Mouse (Mus musculus) kidney, postnatal 10 days (tissue): Measurements from ENCODE around the gene Lilra5.
"Not testable (repeated sequence)": the region's sequence is repeated elsewhere in the genome, so short reads cannot be mapped to it uniquely, and the experiment has no call there.

Experiments used
- DNase-seq: peaks from one replicate; pipeline ENCODE4 v3.0.0; 2021; ENCODE audit warnings: mixed read lengths

Gene Lilra5

DNA sequence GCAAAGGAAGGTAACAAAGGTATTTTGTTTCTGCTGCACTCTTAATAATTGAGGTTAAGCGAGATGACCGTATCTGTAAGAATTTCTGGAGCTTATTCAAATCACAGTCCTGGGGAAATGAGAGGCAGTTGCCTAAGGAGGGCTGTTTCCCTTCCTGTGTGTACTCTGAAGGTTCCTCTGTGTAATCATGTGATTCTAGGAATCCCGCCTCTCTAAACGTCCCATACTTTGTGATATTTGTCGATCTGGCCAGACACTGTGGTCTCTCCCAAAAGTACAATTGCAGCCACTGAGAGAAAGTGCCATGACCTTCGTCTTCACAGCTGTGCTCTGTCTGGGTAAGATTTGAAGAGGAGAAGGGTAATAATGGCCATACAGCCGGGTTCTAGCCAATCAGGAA is at the start of gene Lilra5:
Gene Lilra5, plus strand, starts transcription at position 301 of the 400 bp plus-strand sequence.
- no peak for DNase-seq

DNA sequence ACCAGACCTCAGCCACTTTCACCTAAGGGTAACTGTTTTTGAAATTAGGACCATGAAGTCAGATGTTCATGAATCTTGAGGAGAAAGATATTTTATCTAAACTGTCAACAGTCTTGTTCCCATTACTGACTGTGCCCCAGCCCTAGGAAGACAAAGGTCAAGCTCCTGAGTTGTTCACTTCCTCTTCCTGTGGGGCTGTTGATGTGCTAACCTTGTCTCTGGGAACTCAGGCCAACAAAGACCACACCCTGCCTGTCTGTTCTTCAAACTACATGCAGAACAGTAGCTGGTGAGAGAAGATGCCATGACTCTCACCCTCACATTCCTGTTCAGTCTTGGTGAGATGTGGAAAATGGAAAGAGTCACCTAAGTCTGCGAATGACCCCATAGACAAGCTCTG is 30.4 kb upstream of the Lilra5 start:
- no peak for DNase-seq

DNA sequence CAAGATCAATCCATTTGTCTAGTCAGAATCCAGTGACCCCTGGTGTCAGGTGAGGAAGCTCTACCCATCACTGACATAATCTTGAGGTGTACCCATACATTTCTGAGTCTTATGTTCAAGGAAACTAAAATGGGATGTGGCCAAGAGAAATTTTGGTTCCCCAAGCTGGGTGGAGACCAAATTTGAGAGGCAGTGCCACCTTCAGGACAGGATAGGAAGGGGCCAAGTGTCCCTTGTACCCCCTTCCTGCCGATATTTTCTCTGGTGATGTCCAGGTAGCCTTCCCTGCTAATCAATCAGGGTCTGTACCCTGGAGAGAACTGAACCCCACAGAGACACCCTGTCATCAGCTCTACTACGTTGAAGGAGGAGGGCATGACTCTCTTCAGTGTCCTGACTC is 28.9 kb upstream of the Lilra5 start:
- DNase-seq: peak; percentile 7

DNA sequence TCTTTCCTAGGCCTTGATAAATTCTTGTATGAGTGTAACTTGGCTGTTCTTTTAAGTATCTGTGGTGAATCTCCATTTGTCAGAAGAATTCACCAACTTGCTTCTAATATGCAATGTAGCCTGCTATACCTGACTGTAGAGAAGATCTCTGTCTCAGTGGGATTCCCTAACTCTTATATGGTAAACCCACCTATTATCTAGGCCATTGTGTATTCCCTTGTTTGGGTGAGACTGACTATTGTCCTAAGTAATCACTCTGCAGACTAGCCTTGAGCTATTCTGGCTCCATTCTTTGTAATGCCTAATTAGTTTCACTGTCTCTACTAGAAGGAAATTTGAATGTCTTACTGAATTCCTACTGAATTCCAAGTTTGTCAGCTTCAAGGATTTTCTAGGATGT is 24.1 kb upstream of the Lilra5 start:
- DNase-seq: not testable (repeated sequence)

DNA sequence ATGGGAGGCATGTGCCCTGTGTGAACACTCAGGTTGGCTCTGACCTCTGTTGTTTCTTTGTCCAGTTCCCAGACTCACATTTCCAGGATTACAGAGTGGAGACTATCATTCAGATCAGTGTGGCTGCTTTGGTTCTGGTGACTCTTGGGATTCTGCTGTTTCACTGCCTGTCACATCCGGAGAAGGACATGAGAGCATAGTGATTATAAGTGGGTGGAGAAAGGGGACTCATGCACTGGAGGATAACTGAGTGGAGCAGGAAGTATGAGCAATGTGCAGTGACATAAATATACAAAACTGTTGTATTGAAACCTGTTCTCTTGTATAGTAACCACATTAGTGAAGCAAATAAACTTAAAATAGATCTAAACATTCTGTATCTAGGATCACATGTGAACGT is 22.2 kb upstream of the Lilra5 start:
- DNase-seq: no peak

DNA sequence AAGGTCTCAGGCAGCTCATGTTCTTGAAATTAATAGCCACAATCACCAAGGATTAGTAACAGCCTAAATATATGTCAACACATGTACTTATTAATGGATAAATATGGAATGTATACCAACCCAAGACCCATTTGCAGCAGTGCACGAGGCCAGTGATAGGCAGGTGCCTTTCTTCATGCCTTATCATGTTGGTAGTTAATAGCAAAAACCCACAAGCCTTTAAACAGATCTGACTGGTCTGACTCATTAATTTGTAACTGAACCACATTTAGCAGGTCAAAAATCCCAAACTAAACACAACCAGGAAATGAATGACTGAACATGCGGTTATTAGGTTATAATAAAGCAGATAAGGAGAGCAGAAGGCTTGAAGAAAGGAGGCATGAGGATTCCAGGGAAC is 21.7 kb upstream of the Lilra5 start:
- DNase-seq: no peak

DNA sequence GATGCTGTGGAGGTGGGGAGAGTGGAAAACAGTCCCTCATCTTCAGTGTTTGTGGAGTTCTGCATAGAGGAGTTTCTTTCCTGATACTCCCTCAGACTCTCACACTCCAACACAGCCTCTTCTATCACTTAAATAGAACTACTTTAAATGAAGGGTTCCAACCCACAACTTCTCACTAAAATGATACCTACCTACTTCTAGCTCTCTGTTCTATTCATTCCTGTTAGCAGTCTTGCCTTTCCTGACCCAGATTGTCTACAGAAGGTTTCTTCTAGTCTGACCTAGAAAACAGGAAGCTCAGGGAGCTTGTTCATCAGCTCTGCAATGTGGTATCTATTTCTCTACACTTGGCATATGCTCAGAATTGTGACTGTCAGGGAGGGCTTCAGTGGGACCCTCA is 2.0 kb upstream of the Lilra5 start:
- no peak for DNase-seq

DNA sequence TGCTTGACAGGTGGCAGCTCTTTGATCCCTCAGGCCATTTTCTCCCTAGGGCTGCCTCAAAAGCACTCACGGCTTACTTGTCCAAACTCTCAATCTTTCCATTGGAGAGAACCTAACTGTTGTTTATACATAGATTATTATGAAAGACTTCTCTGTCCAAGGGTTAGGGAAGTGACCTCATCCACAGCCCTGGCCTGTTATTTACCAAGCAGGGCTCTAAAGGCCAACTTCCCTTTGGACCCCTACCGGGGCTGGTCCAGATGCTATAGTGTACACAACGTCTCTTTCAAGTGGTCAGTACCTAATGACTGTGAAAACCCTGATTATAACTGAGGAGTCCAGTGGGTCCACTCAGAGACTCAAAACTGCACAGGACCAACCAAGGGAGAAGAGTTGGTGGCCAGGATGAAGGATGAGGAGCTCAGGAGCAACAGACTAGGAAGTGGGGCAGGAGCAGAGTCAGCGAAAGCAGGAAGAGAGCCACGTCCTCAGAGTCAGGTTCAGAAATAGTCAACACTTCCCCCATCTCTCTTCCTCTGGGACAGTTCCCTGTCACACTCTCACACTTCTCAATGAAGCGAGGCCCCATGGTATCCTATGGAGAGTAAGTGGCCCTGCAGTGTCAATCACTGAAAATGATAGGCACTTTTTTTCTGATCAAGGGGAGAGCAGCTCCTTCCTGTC is 1.6 kb downstream of the Lilra5 start:
- DNase-seq: no peak

DNA sequence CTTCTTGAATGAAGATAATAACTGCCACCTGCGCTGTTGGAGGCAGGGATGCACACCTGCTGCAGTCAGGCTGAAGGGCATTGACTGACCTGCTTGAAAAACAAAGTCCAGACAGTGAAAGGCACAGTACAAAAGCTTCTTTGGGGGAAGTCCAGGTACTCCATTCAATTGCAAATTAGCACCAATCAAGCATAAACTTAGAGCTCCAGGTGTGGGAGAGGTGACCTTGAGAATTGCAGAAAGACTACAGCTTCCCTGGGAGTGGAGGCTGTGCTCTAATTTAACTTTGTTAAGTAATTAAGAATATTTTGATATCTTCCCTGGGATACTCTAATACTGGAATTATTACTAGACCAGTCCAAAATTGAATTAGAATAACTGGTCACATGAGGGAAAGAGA is 13.7 kb downstream of the Lilra5 start:
- not testable (repeated sequence) for DNase-seq

DNA sequence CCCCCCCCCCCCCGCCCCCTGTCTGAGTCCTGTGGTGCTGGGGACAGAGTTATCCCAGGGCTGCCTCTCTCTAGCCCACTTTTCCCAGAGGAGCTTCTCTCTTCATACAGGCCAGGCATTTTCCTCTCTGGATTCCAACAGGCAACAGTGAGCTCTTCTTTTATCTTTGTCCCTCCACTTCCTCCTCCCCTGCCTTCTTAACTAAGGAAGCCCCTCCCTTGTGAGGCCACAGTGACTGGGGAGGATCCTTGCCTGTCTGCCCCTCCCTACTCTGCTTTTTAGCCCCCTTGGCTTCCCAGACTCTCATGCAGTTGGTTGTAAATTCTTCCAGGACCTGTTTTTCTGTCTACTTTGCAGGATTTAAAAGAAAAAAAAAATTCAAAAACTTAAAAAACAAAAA is 18.5 kb downstream of the Lilra5 start:
- not testable (repeated sequence) for DNase-seq

DNA sequence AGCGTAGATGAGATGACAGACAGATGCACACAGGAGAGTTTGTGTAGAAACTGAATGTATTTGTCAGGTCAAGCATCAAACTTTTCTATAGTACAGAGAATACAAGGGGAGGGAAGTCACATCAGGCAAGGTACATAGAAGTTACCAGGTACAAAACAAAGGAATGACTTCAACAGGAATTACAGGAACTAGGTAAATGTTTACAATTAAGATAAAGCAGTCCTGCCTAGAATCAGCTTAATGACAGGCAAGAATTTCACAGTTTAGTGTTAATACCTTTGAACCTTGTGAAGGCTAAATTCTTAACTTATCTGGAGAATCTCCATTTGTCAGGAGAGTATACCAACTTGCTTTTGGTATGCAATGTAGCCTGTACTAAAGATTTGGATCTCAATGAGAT is 23.0 kb downstream of the Lilra5 start:
- DNase-seq: not testable (repeated sequence)

DNA sequence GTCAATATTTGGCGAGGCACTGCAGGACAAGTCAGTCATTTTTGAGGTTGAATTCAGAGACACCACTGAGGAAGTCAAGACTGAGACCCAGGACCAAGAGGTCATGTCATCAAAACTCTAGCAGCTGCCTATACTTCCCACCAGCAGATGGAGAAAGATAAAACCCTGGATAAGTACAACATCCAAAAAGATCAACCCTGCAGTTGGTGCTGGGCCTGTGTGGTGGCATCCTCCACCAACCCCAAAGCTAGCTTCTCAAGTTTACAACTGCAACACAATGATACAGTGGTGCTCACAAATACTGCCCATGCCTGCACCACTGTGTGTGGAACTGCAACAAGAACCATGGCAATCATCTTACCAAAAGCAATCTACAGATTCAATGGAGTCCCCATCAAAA is 34.6 kb downstream of the Lilra5 start:
- not testable (repeated sequence) for DNase-seq

DNA sequence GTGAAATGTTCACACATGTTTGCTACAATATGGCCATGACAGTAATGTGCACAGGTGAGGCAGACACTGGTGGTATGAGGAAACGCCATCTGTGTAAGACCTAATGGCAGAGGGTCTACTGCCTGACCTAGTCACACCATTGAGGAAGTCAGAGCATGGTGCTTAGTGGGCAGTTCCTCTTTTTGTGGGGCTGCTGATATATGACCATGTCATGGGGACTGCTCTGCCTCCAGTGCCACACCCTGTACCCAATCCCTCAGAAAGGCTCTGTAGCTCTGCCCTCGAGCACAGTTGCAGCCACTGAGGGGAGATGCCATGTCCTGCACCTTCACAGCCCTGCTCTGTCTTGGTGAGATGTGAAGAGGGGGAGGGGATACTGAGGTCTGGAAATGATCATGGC is 36.3 kb downstream of the Lilra5 start:
- not testable (repeated sequence) for DNase-seq

DNA sequence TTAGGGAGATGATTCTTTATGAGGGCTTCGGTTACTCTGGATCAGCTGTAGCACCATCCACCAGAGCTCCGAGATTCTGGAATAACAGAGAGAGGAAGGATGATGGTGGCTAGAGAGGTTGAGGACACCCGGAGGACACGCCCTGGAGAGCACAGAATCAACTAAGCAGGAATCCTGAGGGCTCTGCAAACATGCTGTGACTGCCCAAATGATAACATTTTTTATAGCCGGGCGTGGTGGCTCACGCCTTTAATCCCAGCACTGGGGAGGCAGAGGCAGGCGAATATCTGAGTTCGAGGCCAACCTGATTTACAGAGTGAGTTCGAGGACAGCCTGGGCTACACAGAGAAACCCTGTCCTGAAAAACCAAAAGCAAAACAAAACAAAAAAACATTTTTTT is 37.9 kb downstream of the Lilra5 start:
- not testable (repeated sequence) for DNase-seq

DNA sequence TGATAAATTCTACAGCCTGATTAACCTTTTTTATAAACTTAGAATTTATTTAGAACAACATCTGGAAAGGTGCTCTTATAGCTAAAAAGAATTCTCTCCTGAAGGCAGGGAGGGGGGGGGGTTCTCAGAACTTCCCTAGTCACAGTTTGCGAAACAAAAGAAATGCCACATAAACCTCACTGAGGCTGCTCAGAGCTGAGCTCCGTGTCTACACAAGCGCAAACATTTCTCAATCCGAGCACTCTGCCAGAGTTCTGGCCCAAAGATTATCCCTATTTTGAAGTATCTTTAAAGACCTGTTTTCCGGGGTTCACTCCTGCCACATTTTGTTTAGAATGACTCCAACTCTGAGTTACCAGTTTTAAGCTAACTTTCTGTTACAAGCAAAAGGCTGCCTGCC is 55.1 kb downstream of the Lilra5 start:
- no peak for DNase-seq
